Mouse (Mus musculus): ENCODE results near the gene Kctd3.

Gene Kctd3

GRCm38 (mm10) chr1:189010671-189011070 is 3.0 kb upstream of the Kctd3 start:
- in situ Hi-C loops (cut with MboI), result no loop called here

GRCm38 (mm10) chr1:189007980-189008324 is 311 bp upstream of the Kctd3 start:
- in situ Hi-C loops (cut with MboI), result no loop called here

- in situ Hi-C loops (cut with MboI), result no loop called here
Observed at GRCm38 (mm10) chr1:189006826-189007225, 815 bp downstream of the Kctd3 start.

GRCm38 (mm10) chr1:189006267-189006666 is 1.4 kb downstream of the Kctd3 start:
- in situ Hi-C loops (cut with MboI), result no loop called here

- in situ Hi-C loops (cut with MboI), result no loop called here
Observed at GRCm38 (mm10) chr1:189004774-189005173, 2.9 kb downstream of the Kctd3 start.

GRCm38 (mm10) chr1:189001815-189002214 is 5.8 kb downstream of the Kctd3 start:
- in situ Hi-C loops (cut with MboI), result no loop called here

GRCm38 (mm10) chr1:188999981-189000380 is 7.7 kb downstream of the Kctd3 start:
- in situ Hi-C loops (cut with MboI), result no loop called here

GRCm38 (mm10) chr1:188997921-188998320 is 9.7 kb downstream of the Kctd3 start:
- in situ Hi-C loops (cut with MboI), result no loop called here

GRCm38 (mm10) chr1:188993218-188993617 is 14.4 kb downstream of the Kctd3 start:
- in situ Hi-C loops (cut with MboI), result no loop called here

- in situ Hi-C loops (cut with MboI), result no loop called here
Observed at GRCm38 (mm10) chr1:188980050-188980449, 27.6 kb downstream of the Kctd3 start.

- in situ Hi-C loops (cut with MboI), result no loop called here
Observed at GRCm38 (mm10) chr1:188973926-188974325, 33.7 kb downstream of the Kctd3 start.

GRCm38 (mm10) chr1:188973078-188973477 is 34.6 kb downstream of the Kctd3 start:
- in situ Hi-C loops (cut with MboI), result no loop called here

- in situ Hi-C loops (cut with MboI), result no loop called here
Observed at GRCm38 (mm10) chr1:188952501-188952900, 55.1 kb downstream of the Kctd3 start.

GRCm38 (mm10) chr1:188951091-188951490 is 56.5 kb downstream of the Kctd3 start:
- in situ Hi-C loops (cut with MboI), result no loop called here

GRCm38 (mm10) chr1:188948276-188948675 is 59.4 kb downstream of the Kctd3 start:
- in situ Hi-C loops (cut with MboI), result no loop called here

- in situ Hi-C loops (cut with MboI), result no loop called here
Observed at GRCm38 (mm10) chr1:188947794-188948193, 59.8 kb downstream of the Kctd3 start.

GRCm38 (mm10) chr1:188946849-188947248 is 60.8 kb downstream of the Kctd3 start:
- in situ Hi-C loops (cut with MboI), result no loop called here

- in situ Hi-C loops (cut with MboI), result no loop called here
Observed at GRCm38 (mm10) chr1:188945326-188945725, 62.3 kb downstream of the Kctd3 start.

GRCm38 (mm10) chr1:188937246-188937780 is 70.3 kb downstream of the Kctd3 start:
- in situ Hi-C loops (cut with MboI), result no loop called here

Measured in mature B cell (primary cell).